Mouse (Mus musculus) heart, postnatal 0 days (tissue): ENCODE results near the gene Kctd14. TPM values are rescaled to one million over a fixed set of nuclear protein-coding genes. Genes with fewer than 3 reads are reported as not detected.

Experiments used
- ATAC-seq: fragments of 200-750 bp; cut with Nextera tagmentation; 2 replicates; pipeline ENCODE4 v1.8.0; 2017; ENCODE audit warnings: low read depth, moderate number of reproducible peaks, moderate library complexity; ENCODE audit not compliant: insufficient read depth
- DNase-seq: peaks from one replicate; pipeline ENCODE4 v3.0.0-alpha.2; 2016; ENCODE audit warnings: low spot score
- H3K27ac ChIP-seq: fragments of 300-500 bp; sonication (generic); 2 replicates; pipeline ENCODE4 v1.5.1; 2014; ENCODE audit warnings: low read depth, mild to moderate bottlenecking
- H3K27me3 ChIP-seq: fragments of 300-500 bp; sonication (generic); 2 replicates; pipeline ENCODE4 v1.6.1; 2014; ENCODE audit warnings: low read length, mixed read lengths; ENCODE audit not compliant: control insufficient read depth, insufficient read depth
- H3K36me3 ChIP-seq: fragments of 300-500 bp; sonication (generic); replicated peaks from 2 replicates; pipeline ENCODE4 v1.6.1; 2014; ENCODE audit warnings: low read length, mixed read lengths; ENCODE audit not compliant: control insufficient read depth, insufficient read depth
- H3K4me1 ChIP-seq: fragments of 300-500 bp; sonication (generic); 2 replicates; pipeline ENCODE4 v1.6.1; 2014; ENCODE audit warnings: antibody characterized with exemption; ENCODE audit not compliant: control insufficient read depth, insufficient read depth
- H3K4me2 ChIP-seq: fragments of 300-500 bp; sonication (generic); 2 replicates; pipeline ENCODE4 v1.6.1; 2014; ENCODE audit warnings: low read depth, mild to moderate bottlenecking, low read length, moderate library complexity
- H3K4me3 ChIP-seq: fragments of 300-500 bp; sonication (generic); 2 replicates; pipeline ENCODE4 v1.5.1; 2014; ENCODE audit warnings: low read depth, low read length
- H3K9ac ChIP-seq: fragments of 300-500 bp; sonication (generic); replicated peaks from 2 replicates; pipeline ENCODE4 v1.6.1; 2014; ENCODE audit warnings: low read depth, low read length, mixed read lengths
- H3K9me3 ChIP-seq: fragments of 300-500 bp; sonication (generic); replicated peaks from 2 replicates; pipeline ENCODE4 v1.6.1; 2016; ENCODE audit warnings: low read length; ENCODE audit not compliant: control insufficient read depth
- CTCF ChIP-seq: IDR thresholded peaks from 2 replicates; pipeline ENCODE4 v1.5.1; 2016; ENCODE audit warnings: antibody characterized with exemption, control low read depth, low read depth
- EP300 ChIP-seq: IDR thresholded peaks from 2 replicates; pipeline ENCODE4 v1.6.1; 2016; ENCODE audit warnings: antibody characterized with exemption, low read depth
- WGBS: fragments of 180-500 bp; shearing (Covaris S2); extraction: QIAGEN DNeasy Blood & Tissue Kit; methylation state at CpG from one replicate; pipeline ENCODE4 v1.1.7; 2014; 5-methylcytosine and 5-hydroxymethylcytosine counted together
- polyA plus RNA-seq: library from polyadenylated mRNA; unstranded; fragments of >200 nt; fragmentation: Nextera tagmentation; extraction: Ambion mirVana; gene quantifications from 2 replicates; pipeline ENCODE4 v1.2.1, GENCODE M21; 2015
- total RNA-seq: library from RNA; depleted of rRNA; stranded (reverse); fragments of >200 nt; gene quantifications from 2 replicates; pipeline ENCODE4 v1.2.3, GENCODE M21; 2014; ENCODE audit warnings: low replicate concordance

The Kctd14 gene
- total and polyA plus RNA-seq, 2 experiments from 2014 or later: 0.34 TPM; not detected in 1

DNA sequence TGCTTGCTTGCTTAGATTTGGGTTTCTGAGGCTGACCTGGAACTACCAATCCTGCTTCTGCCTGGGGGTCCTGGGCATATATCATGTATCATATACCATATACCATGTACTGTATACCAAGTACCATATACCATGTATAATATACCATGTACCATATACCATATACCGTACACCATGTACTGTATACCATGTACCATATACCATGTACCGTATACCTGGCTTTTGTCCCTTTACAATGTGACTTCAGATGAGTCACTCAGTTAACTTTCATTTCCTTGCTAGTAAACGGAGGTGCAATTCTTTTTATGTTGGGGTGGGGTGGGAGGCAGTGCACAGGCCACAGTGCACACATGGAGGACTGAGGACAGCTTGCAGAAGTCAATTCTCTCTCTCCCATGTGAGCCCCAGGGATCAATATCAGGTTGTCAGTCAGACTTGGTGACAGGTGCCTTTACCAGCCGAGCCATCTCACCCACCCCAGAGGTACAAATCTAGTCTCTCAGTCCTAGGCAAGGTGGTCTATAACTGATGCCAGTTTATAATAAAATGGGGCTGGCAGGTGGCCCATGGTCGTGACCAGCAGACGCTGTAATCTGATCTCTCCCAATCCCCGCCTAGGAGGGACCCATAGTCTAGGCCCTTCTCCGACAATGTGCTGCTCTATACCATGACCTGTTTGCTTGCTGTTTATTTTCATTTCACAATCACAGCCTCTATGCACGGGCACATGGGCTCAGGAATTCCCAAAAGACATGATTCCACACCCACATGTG is 36.0 kb upstream of the Kctd14 start:
- 52% methylated on average over 9 of the region's 9 CpGs for WGBS
- ATAC-seq (no peak), DNase-seq (no peak)
- Histone ChIP-seq H3K27ac (no peak overlapping the region), H3K27me3 (no peaks in the 10 kb centered on the region), H3K4me3 (no peak overlapping the region), H3K36me3 (peaks cover 14% of the 10 kb centered on the region), H3K9ac (no peak overlapping the region), H3K4me1 (peaks cover 21% of the 10 kb centered on the region), H3K9me3 (no peaks in the 10 kb centered on the region), H3K4me2 (no peak overlapping the region)
- TF ChIP-seq EP300 (no peak), CTCF (no peak)

DNA sequence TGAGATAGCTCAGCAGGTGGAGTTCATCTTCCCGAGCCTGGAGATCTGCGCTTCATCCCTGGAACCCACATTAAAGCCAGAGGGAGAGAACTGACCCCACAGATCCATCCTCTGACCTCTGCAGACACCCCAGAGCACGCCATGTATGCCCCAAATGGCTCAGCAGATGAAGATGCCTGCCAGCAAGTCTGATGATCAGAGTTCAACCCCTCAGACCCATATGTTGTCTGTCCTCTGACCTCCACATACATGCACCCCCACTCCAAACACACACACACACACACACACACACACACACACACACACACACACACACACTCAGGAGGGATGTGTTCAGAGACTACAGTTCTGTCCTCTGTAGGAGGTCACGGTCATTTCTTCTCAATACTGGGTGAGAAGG is 34.6 kb upstream of the Kctd14 start:
- Histone ChIP-seq H3K36me3 (peaks cover under 1% of the 10 kb centered on the region; the same call in 1 of the 2 replicates), H3K27ac (no peak overlapping the region), H3K4me2 (no peak overlapping the region), H3K4me3 (no peak overlapping the region), H3K27me3 (no peaks in the 10 kb centered on the region), H3K9ac (no peak overlapping the region), H3K4me1 (peaks cover 32% of the 10 kb centered on the region), H3K9me3 (no peaks in the 10 kb centered on the region)
- WGBS: 90% methylated on average over 4 of the region's 4 CpGs
- no peak for DNase-seq
- no peak for ATAC-seq
- TF ChIP-seq CTCF: no peak
- TF ChIP-seq EP300: no peak

DNA sequence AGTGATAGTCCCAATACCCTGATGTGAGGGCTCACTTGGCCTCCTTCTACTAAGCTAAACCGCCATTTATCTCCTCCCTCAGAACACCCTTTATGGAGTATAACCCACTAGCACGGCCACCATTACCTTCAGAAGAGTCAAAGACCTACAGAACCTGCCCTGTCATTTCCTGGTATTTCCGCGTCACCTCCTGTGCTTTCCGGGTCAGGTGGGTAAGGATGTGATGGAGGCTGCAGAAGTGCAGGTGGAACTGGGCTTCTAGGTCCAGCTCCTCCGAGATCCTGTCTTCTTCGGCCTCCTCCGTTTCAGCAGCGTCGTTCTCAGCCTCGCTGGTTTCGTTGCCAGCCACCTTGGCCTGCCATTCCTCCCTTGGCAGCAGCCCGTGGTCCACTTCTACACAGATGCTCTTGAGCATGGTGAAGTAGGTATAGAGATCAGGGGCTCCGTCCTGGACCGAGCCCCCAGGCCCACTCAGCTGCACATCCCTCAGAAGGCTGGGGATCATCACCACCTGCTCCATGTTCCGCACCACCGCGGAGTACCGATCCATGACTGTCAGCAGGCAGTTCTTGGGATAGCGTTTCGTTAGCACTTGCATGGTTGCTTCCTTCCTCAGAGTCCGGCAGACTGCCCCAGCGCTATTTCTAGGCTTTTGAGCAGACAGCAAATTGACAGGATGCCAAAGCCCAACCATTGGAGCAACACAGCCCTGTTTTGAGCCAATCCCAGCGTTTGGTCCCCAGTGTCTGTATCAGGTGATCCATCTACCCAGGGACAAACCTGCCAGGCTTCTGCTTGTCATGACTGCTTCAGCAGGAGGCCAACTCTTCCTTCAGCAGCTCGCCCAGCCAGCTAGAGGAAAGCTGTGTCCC is 34.0 kb upstream of the Kctd14 start, which contains the start of gene Thrsp:
Gene Thrsp, minus strand, starts transcription at position 825 of the 872 bp plus-strand sequence.
- H3K27me3 ChIP-seq: no peaks in the 10 kb centered on the region
- DNase-seq: peak; percentile 76
- TF ChIP-seq EP300 (no peak), CTCF (no peak)
- H3K9me3 ChIP-seq: no peaks in the 10 kb centered on the region
- peak within 1 kb of the TSS; percentile 35 for H3K27ac ChIP-seq
- H3K9ac ChIP-seq: 0 out of 2 replicates have a peak within 1 kb of the TSS, but pooled peaks have one; percentile 13
- peak; percentile 67 for ATAC-seq
- 52% methylated on average over 25 of the region's 25 CpGs for WGBS
- peak within 1 kb of the TSS; percentile 50 for H3K4me2 ChIP-seq
- peak within 1 kb of the TSS; percentile 22 for H3K4me3 ChIP-seq
- H3K4me1 ChIP-seq: peaks cover 32% of the 10 kb centered on the region
- no peaks in the 10 kb centered on the region; the same call in 1 of the 2 replicates for H3K36me3 ChIP-seq

DNA sequence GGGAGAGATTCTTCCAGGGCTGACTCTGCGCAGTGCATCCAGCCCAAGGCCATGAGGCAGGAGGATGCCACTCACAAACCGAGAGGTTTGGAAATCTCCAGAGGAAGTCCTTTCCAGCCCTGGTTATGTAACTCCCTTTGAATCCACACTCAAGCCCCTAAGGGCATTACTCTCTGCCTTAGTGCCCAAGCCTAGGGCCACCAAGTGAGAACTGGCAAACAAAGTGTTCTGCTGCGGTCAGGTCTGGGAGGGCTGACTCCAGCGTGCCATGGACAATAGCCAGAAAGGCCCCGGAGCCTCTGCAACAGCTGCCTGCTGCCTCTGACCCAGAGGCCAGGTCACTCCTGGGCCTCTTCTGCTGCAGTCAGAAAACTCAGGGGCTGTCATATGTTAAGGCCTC is 32.4 kb upstream of the Kctd14 start:
- WGBS: 57% methylated on average over 5 of the region's 5 CpGs
- H3K27ac ChIP-seq: no peak overlapping the region
- H3K27me3 ChIP-seq: no peaks in the 10 kb centered on the region
- ATAC-seq (no peak), DNase-seq (no peak)
- H3K36me3 ChIP-seq: no peaks in the 10 kb centered on the region
- H3K4me3 ChIP-seq: no peak overlapping the region
- H3K4me1 ChIP-seq: peaks cover 32% of the 10 kb centered on the region
- TF ChIP-seq EP300 (no peak), CTCF (no peak)
- no peak overlapping the region for H3K9ac ChIP-seq
- H3K9me3 ChIP-seq: no peaks in the 10 kb centered on the region
- H3K4me2 ChIP-seq: no peak overlapping the region

DNA sequence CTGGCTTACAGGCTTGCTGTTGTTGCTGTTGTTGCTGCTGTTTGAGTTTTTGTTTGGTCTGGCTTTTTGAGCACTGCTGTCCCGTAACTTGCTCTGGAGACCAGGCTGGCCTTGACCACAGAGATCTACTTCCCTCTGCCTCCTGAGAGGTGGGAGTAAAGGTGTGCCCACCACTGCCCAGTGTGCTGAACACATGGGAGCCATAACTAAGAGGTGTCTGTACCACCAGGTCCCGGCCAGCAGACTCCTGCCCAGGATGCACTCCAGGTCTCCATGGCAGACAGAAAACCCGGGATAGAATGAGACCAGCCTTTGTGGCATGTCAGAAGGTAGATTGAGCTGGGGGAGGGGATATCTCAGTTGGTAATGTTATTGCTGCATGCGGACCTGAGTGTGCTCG is 32.0 kb upstream of the Kctd14 start:
- H3K4me3 ChIP-seq: no peak overlapping the region
- DNase-seq: no peak
- WGBS: 76% methylated on average over 5 of the region's 5 CpGs
- H3K9me3 ChIP-seq: no peaks in the 10 kb centered on the region
- no peak for ATAC-seq
- no peak overlapping the region for H3K4me2 ChIP-seq
- H3K27me3 ChIP-seq: no peaks in the 10 kb centered on the region
- H3K27ac ChIP-seq: no peak overlapping the region
- peaks cover 29% of the 10 kb centered on the region for H3K4me1 ChIP-seq
- no peak overlapping the region for H3K9ac ChIP-seq
- H3K36me3 ChIP-seq: no peaks in the 10 kb centered on the region
- TF ChIP-seq EP300 (no peak), CTCF (no peak)
